Mouse (Mus musculus): Measurements from ENCODE around the gene Akap6.

Gene Akap6

GRCm38 (mm10) chr12:53060903-53061302 is 361.7 kb downstream of the Akap6 start:
- no peak for DNase-seq

GRCm38 (mm10) chr12:53061466-53062124 is 362.4 kb downstream of the Akap6 start:
- DNase-seq, result no peak

GRCm38 (mm10) chr12:53063003-53063402 is 363.8 kb downstream of the Akap6 start:
- no peak for DNase-seq

- DNase-seq, result no peak
These were observed 365.1 kb downstream of the Akap6 start for GRCm38 (mm10) chr12:53064241-53064760.

GRCm38 (mm10) chr12:53065031-53065785 is 366.0 kb downstream of the Akap6 start:
- DNase-seq, result no peak

GRCm38 (mm10) chr12:53066321-53066720 is 367.1 kb downstream of the Akap6 start:
- DNase-seq, result no peak

- no peak for DNase-seq
These were observed 371.7 kb downstream of the Akap6 start for GRCm38 (mm10) chr12:53070907-53071306.

GRCm38 (mm10) chr12:53076595-53077400 is 377.6 kb downstream of the Akap6 start:
- DNase-seq, result no peak

- DNase-seq, result no peak
These were observed 386.6 kb downstream of the Akap6 start for GRCm38 (mm10) chr12:53085789-53086188.

- DNase-seq, result no peak
These were observed 413.1 kb downstream of the Akap6 start for GRCm38 (mm10) chr12:53112276-53112675.

- DNase-seq, result no peak
These were observed 420.2 kb downstream of the Akap6 start for GRCm38 (mm10) chr12:53119352-53119751.

GRCm38 (mm10) chr12:53124131-53124530 is 424.9 kb downstream of the Akap6 start:
- peak; percentile 12 for DNase-seq

- DNase-seq, result no peak
These were observed 425.5 kb downstream of the Akap6 start for GRCm38 (mm10) chr12:53124696-53125095.

- DNase-seq, result no peak
These were observed 426.1 kb downstream of the Akap6 start for GRCm38 (mm10) chr12:53125286-53125685.

- DNase-seq, result no peak
These were observed 435.0 kb downstream of the Akap6 start for GRCm38 (mm10) chr12:53134196-53134595.

GRCm38 (mm10) chr12:53137331-53137730 is 438.1 kb downstream of the Akap6 start:
- DNase-seq, result no peak

- no peak for DNase-seq
These were observed 445.0 kb downstream of the Akap6 start for GRCm38 (mm10) chr12:53144122-53144695.

- no peak for DNase-seq
These were observed 445.6 kb downstream of the Akap6 start for GRCm38 (mm10) chr12:53144760-53145159.

- DNase-seq, result no peak
These were observed 446.3 kb downstream of the Akap6 start for GRCm38 (mm10) chr12:53145516-53145915.

- DNase-seq, result no peak
These were observed 447.4 kb downstream of the Akap6 start for GRCm38 (mm10) chr12:53146460-53147050.

- DNase-seq, result no peak
These were observed 448.5 kb downstream of the Akap6 start for GRCm38 (mm10) chr12:53147696-53148095.

GRCm38 (mm10) chr12:53168189-53169003 is 469.2 kb downstream of the Akap6 start:
- DNase-seq, result no peak

Data from kidney, adult 11 months (tissue).